Mouse (Mus musculus) liver (tissue): ENCODE data around the gene Kif17.

ENCODE experiments used
- DNase-seq: peaks from one replicate; pipeline ENCODE4 v3.0.0-alpha.2; 2020; ENCODE audit warnings: mixed read lengths

The Kif17 gene

DNA sequence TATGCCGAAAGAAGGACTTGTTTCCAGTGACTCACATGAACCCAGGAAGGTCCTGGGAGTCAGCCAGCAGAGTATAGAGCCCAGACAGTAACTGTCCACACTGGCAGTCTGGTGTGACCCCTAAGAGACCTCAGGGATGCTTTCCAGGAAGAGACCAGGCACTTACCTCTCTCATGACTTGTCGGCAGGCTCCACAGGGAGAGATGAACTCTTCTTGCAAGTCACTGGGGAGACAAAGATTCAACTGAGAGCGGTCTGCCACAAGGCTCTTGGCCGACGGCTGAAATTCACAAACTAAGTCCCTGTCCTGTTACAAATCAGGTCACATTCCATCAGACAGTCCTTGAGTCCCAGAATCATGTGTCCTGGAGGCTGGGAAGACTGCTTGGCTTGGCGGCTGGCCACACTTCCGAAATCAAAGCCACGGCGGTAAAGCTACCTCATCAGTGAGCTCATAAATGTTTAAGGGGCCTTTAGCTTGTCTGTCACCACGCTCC lies 93.2 kb downstream of the Kif17 start:
- no peak for DNase-seq

DNA sequence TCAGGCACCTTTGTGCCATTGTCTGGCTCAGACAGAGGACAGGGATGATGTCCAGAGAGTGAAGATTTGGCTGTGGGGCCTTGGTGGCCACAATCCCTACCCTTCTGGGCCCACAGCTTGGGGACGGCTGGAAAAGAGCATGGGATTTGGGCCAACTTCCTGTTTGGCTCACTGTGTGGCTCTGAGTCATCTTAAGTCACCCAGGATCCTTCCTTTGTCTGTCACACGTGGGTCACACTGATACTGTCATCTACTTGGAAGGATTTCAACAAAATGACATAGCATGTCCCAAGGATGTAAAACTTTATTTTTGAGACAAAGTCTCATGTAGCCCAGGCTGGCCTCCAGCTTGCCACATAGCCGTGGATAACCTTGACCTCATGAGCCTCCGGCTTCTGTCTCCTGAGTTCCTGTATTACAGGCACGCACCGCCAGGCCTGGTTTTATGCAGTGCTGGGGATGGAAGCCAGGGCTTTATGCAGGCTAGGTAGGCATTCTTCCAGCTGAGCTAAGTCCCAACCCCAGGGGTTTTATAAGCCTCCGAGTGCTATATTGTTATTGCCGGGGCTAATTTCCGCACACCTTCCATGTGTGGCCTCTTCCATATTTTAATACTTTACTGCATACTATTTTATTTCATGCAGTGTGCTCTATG lies 94.8 kb downstream of the Kif17 start:
- no peak for DNase-seq

DNA sequence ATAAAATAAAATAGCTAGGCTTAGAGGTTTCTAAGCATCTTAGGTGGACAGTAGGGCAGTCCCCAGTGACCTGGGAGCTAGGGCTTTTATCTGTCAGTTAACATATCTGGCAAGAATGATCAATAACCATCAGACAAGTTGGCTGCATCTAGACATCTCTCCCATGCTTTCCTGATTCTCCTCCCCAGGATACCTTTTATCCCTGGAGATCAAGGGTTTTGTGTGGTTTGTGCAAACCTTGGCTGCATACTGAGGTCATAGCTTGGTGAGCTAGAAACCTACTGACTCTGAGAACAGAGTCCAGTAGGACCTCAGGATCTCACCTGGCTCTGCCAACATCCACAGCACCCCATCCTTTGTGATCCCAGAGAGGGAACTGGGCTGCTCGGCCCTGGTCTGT lies 97.0 kb downstream of the Kif17 start:
- no peak for DNase-seq

DNA sequence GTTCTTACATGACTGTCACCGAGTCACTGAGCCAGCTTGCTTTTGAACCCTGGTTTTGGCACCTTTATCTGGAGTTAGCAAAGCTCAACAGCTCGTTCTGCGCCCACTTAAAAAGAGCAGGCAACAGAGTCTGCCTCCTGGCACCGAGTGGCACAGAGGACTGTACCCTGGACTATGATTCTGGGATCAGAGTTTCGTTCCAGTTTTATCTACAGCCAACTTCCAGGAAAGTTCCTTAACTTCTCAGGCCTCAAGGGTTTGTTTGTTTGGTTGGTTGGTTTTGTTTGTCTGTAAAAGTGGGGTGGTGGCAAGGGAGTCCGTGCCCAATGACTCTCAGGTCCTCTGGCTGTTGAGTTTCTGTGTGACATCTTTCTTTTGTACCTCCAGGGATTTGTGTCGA lies 98.5 kb downstream of the Kif17 start:
- no peak for DNase-seq
